In genomic region chr2:179742419-179742818, GRCm38 (mm10) we compare ENCODE assay signal across 19 mouse cellular contexts.
"Had no signal": no experiment of that assay in that cellular context is flagged by ENCODE, and none has a peak within 500 bp of the region (broad histone marks: within the 10 kb centered on the region; RNA-seq: fewer than 3 reads in every experiment).

No protein-coding gene starts in this region.

- H3K27ac ChIP-seq: kidney, postnatal 0 days; layer of hippocampus, adult 2 months; limb, embryonic 10.5 days; limb, embryonic 13.5 days; liver, embryonic 12.5 days; liver, embryonic 15.5 days; lung, embryonic 15.5 days; midbrain, embryonic 15.5 days; neural tube, embryonic 13.5 days had no signal

- H3K4me1 ChIP-seq: limb, embryonic 13.5 days; liver, embryonic 12.5 days; liver, embryonic 15.5 days; lung, embryonic 15.5 days; megakaryocyte, embryonic 14.5 days; midbrain, embryonic 15.5 days; neural tube, embryonic 13.5 days had no signal

- H3K9ac ChIP-seq: limb, embryonic 13.5 days; liver, embryonic 12.5 days; liver, embryonic 15.5 days; lung, embryonic 15.5 days; midbrain, embryonic 15.5 days; neural tube, embryonic 13.5 days had no signal

- ATAC-seq: liver, embryonic 12.5 days; midbrain, embryonic 15.5 days had no signal

- H3K4me3 ChIP-seq: layer of hippocampus, adult 2 months; limb, embryonic 10.5 days; limb, embryonic 13.5 days; liver, embryonic 12.5 days; liver, embryonic 15.5 days; lung, embryonic 15.5 days; megakaryocyte, embryonic 14.5 days; midbrain, embryonic 15.5 days; neural tube, embryonic 13.5 days had no signal

- H3K27me3 ChIP-seq: liver, embryonic 12.5 days; liver, embryonic 15.5 days; megakaryocyte, embryonic 14.5 days; midbrain, embryonic 15.5 days; neural tube, embryonic 13.5 days had no signal

- H3K9me3 ChIP-seq: limb, embryonic 10.5 days; limb, embryonic 13.5 days; liver, embryonic 12.5 days; liver, embryonic 15.5 days; lung, embryonic 15.5 days; megakaryocyte, embryonic 14.5 days; midbrain, embryonic 15.5 days; neural tube, embryonic 13.5 days had no signal

- H3K4me2 ChIP-seq: limb, embryonic 13.5 days; liver, embryonic 12.5 days; liver, embryonic 15.5 days; lung, embryonic 15.5 days; midbrain, embryonic 11.5 days; midbrain, embryonic 15.5 days; neural tube, embryonic 13.5 days had no signal

- DNase-seq: kidney, postnatal 25 days; layer of hippocampus, adult 9-11 months; liver; lung, adult 18-20 months; lung, postnatal 10 days; lung, postnatal 36 days; thymus, adult 18-20 months; thymus, postnatal 36 days had no signal

- H3K36me3 ChIP-seq: limb, embryonic 10.5 days; limb, embryonic 13.5 days; liver, embryonic 12.5 days; liver, embryonic 15.5 days; lung, embryonic 15.5 days; midbrain, embryonic 15.5 days; neural tube, embryonic 13.5 days had no signal
